Mouse (Mus musculus): ENCODE measurements around the gene Ctcfl.
"Not testable (repeated sequence)": the region's sequence is repeated elsewhere in the genome, so short reads cannot be mapped to it uniquely, and the experiment has no call there.

Gene Ctcfl

GRCm38 (mm10) chr2:173097337-173097736 lies 22.0 kb downstream of the Ctcfl start:
- in situ Hi-C loops (cut with MboI; ENCODE audit: low pct_unique_long_range_greater_than_20kb in 1 of 2, low sequenced_read_pairs in 2 of 2, unreplicated experiment in 1 of 2): not testable (repeated sequence)

GRCm38 (mm10) chr2:173089437-173089836 lies 29.9 kb downstream of the Ctcfl start:
- in situ Hi-C loops (cut with MboI; ENCODE audit: low pct_unique_long_range_greater_than_20kb in 1 of 2, low sequenced_read_pairs in 2 of 2, unreplicated experiment in 1 of 2): loop anchor here (10.0 kb wide), 2 partner anchors 95 to 245 kb away; no protein-coding TSS in a partner anchor

GRCm38 (mm10) chr2:173087405-173087804 lies 31.9 kb downstream of the Ctcfl start:
- in situ Hi-C loops (cut with MboI; ENCODE audit: low pct_unique_long_range_greater_than_20kb in 1 of 2, low sequenced_read_pairs in 2 of 2, unreplicated experiment in 1 of 2): loop anchor here (10.0 kb wide), 2 partner anchors 93 to 243 kb away; no protein-coding TSS in a partner anchor

- in situ Hi-C loops (cut with MboI; ENCODE audit: low pct_unique_long_range_greater_than_20kb in 1 of 2, low sequenced_read_pairs in 2 of 2, unreplicated experiment in 1 of 2): loop anchor here (10.0 kb wide), 2 partner anchors 91 to 241 kb away; no protein-coding TSS in a partner anchor
Measured at GRCm38 (mm10) chr2:173085763-173086162, 33.6 kb downstream of the Ctcfl start.

GRCm38 (mm10) chr2:173084871-173085270 lies 34.5 kb downstream of the Ctcfl start:
- in situ Hi-C loops (cut with MboI; ENCODE audit: low pct_unique_long_range_greater_than_20kb in 1 of 2, low sequenced_read_pairs in 2 of 2, unreplicated experiment in 1 of 2): loop anchor here (5.0 to 10.0 kb wide), 4 partner anchors 88 to 248 kb away; no protein-coding TSS in a partner anchor

GRCm38 (mm10) chr2:173083712-173084475 lies 35.4 kb downstream of the Ctcfl start:
- in situ Hi-C loops (cut with MboI; ENCODE audit: low pct_unique_long_range_greater_than_20kb in 1 of 2, low sequenced_read_pairs in 2 of 2, unreplicated experiment in 1 of 2): loop anchor here (5.0 to 10.0 kb wide), 4 partner anchors 87 to 247 kb away; no protein-coding TSS in a partner anchor

- in situ Hi-C loops (cut with MboI; ENCODE audit: low pct_unique_long_range_greater_than_20kb in 1 of 2, low sequenced_read_pairs in 2 of 2, unreplicated experiment in 1 of 2): loop anchor here (5.0 to 10.0 kb wide), 4 partner anchors 86 to 246 kb away; no protein-coding TSS in a partner anchor
Measured at GRCm38 (mm10) chr2:173083106-173083505, 36.2 kb downstream of the Ctcfl start.

- in situ Hi-C loops (cut with MboI; ENCODE audit: low pct_unique_long_range_greater_than_20kb in 1 of 2, low sequenced_read_pairs in 2 of 2, unreplicated experiment in 1 of 2): loop anchor here (5.0 to 10.0 kb wide), 4 partner anchors 85 to 245 kb away; no protein-coding TSS in a partner anchor
Measured at GRCm38 (mm10) chr2:173082706-173083105, 36.6 kb downstream of the Ctcfl start.

GRCm38 (mm10) chr2:173080785-173081241 lies 38.5 kb downstream of the Ctcfl start:
- in situ Hi-C loops (cut with MboI; ENCODE audit: low pct_unique_long_range_greater_than_20kb in 1 of 2, low sequenced_read_pairs in 2 of 2, unreplicated experiment in 1 of 2): loop anchor here (5.0 to 10.0 kb wide), 4 partner anchors 84 to 244 kb away; no protein-coding TSS in a partner anchor

- in situ Hi-C loops (cut with MboI; ENCODE audit: low pct_unique_long_range_greater_than_20kb in 1 of 2, low sequenced_read_pairs in 2 of 2, unreplicated experiment in 1 of 2): loop anchor here (5.0 to 10.0 kb wide), 5 partner anchors 68 to 243 kb away; no protein-coding TSS in a partner anchor
Measured at GRCm38 (mm10) chr2:173079766-173080549, 39.4 kb downstream of the Ctcfl start.

GRCm38 (mm10) chr2:173076921-173077320 lies 42.4 kb downstream of the Ctcfl start:
- in situ Hi-C loops (cut with MboI; ENCODE audit: low pct_unique_long_range_greater_than_20kb in 1 of 2, low sequenced_read_pairs in 2 of 2, unreplicated experiment in 1 of 2): loop anchor here in 1 of 2 experiments (5.0 kb wide), 1 partner anchor 65 kb away; no protein-coding TSS in a partner anchor

- in situ Hi-C loops (cut with MboI; ENCODE audit: low pct_unique_long_range_greater_than_20kb in 1 of 2, low sequenced_read_pairs in 2 of 2, unreplicated experiment in 1 of 2): no loop called here
Measured at GRCm38 (mm10) chr2:173073666-173074065, 45.7 kb downstream of the Ctcfl start.

- in situ Hi-C loops (cut with MboI; ENCODE audit: low pct_unique_long_range_greater_than_20kb in 1 of 2, low sequenced_read_pairs in 2 of 2, unreplicated experiment in 1 of 2): no loop called here
Measured at GRCm38 (mm10) chr2:173072948-173073347, 46.4 kb downstream of the Ctcfl start.

GRCm38 (mm10) chr2:173064864-173065263 lies 54.5 kb downstream of the Ctcfl start:
- in situ Hi-C loops (cut with MboI; ENCODE audit: low pct_unique_long_range_greater_than_20kb in 1 of 2, low sequenced_read_pairs in 2 of 2, unreplicated experiment in 1 of 2): no loop called here

GRCm38 (mm10) chr2:173063219-173063618 lies 56.1 kb downstream of the Ctcfl start:
- in situ Hi-C loops (cut with MboI; ENCODE audit: low pct_unique_long_range_greater_than_20kb in 1 of 2, low sequenced_read_pairs in 2 of 2, unreplicated experiment in 1 of 2): no loop called here

- in situ Hi-C loops (cut with MboI; ENCODE audit: low pct_unique_long_range_greater_than_20kb in 1 of 2, low sequenced_read_pairs in 2 of 2, unreplicated experiment in 1 of 2): no loop called here
Measured at GRCm38 (mm10) chr2:173061443-173062351, 57.6 kb downstream of the Ctcfl start.

GRCm38 (mm10) chr2:173060450-173060849 lies 58.9 kb downstream of the Ctcfl start:
- in situ Hi-C loops (cut with MboI; ENCODE audit: low pct_unique_long_range_greater_than_20kb in 1 of 2, low sequenced_read_pairs in 2 of 2, unreplicated experiment in 1 of 2): no loop called here

GRCm38 (mm10) chr2:173058263-173058662 lies 61.1 kb downstream of the Ctcfl start:
- in situ Hi-C loops (cut with MboI; ENCODE audit: low pct_unique_long_range_greater_than_20kb in 1 of 2, low sequenced_read_pairs in 2 of 2, unreplicated experiment in 1 of 2): no loop called here
